Mouse (Mus musculus) intestine, embryonic 14.5 days (tissue): ENCODE data around the gene Epm2aip1. TPM values are rescaled to one million over a fixed set of nuclear protein-coding genes. Genes with fewer than 3 reads are reported as not detected.

Experiments
- ATAC-seq: fragments of 200-750 bp; cut with Nextera tagmentation; replicated peaks from 2 replicates; pipeline ENCODE4 v1.8.0; 2017; ENCODE audit warnings: low read depth, moderate number of reproducible peaks, moderate TSS enrichment, moderate library complexity; ENCODE audit not compliant: low FRiP score, low TSS enrichment
- DNase-seq: peaks from one replicate; pipeline ENCODE4 v3.0.0-alpha.2; 2018; ENCODE audit warnings: low spot score
- H3K27ac ChIP-seq: fragments of 300-500 bp; sonication (generic); 2 replicates; pipeline ENCODE4 v1.5.1; 2014; ENCODE audit warnings: low read depth, mild to moderate bottlenecking, control low read depth
- H3K27me3 ChIP-seq: fragments of 300-500 bp; sonication (generic); replicated peaks from 2 replicates; pipeline ENCODE4 v1.6.1; 2014; ENCODE audit warnings: low read length, control low read depth; ENCODE audit not compliant: control insufficient read depth, insufficient read depth
- H3K36me3 ChIP-seq: fragments of 300-500 bp; sonication (generic); 2 replicates; pipeline ENCODE4 v1.6.1; 2014; ENCODE audit warnings: low read length, control low read depth; ENCODE audit not compliant: control insufficient read depth, insufficient read depth
- H3K4me1 ChIP-seq: fragments of 300-500 bp; sonication (generic); replicated peaks from 2 replicates; pipeline ENCODE4 v1.6.1; 2014; ENCODE audit warnings: low read length, control low read depth, mixed read lengths; ENCODE audit not compliant: control insufficient read depth, insufficient read depth
- H3K4me2 ChIP-seq: fragments of 300-500 bp; sonication (generic); 2 replicates; pipeline ENCODE4 v1.6.1; 2014; ENCODE audit warnings: low read length
- H3K4me3 ChIP-seq: fragments of 300-500 bp; sonication (generic); 2 replicates; pipeline ENCODE4 v1.5.1; 2014; ENCODE audit warnings: low read depth, low read length, control low read depth, mixed read lengths
- H3K9ac ChIP-seq: fragments of 300-500 bp; sonication (generic); 2 replicates; pipeline ENCODE4 v1.6.1; 2014; ENCODE audit warnings: mild to moderate bottlenecking, low read length
- H3K9me3 ChIP-seq: fragments of 300-500 bp; sonication (generic); 2 replicates; pipeline ENCODE4 v1.6.1; 2016; ENCODE audit warnings: low read length, control low read depth; ENCODE audit not compliant: control insufficient read depth
- WGBS: fragments of 180-500 bp; shearing (Covaris S2); extraction: QIAGEN DNeasy Blood & Tissue Kit; methylation state at CpG from one replicate; pipeline ENCODE4 v1.1.7; 2014; 5-methylcytosine and 5-hydroxymethylcytosine counted together
- polyA plus RNA-seq: library from polyadenylated mRNA; unstranded; fragments of >200 nt; fragmentation: Nextera tagmentation; extraction: Ambion mirVana; gene quantifications from 2 replicates; pipeline ENCODE4 v1.2.1, GENCODE M21; 2014

Epm2aip1 gene
- polyA plus RNA-seq, 1 experiment from 2014 or later = 35.7 TPM

DNA sequence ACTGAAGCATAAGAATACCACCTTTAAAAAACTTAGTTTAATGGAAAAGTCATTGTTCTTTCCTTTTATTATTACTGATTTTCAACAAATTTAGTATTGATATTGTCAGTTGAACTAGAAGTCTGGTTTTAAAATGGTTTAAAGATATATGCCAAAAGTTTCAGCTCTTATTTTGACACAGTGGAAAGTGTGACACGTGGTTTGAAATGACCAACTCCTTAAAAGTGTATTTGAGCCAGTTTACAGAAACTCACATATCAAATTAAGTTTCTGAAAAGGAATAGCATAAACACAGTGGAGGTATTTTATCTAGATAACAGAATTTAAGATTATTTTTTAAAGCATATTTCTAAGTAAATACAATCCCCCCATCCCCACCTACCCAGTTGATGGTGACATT is 2.2 kb downstream of the Epm2aip1 start:
- Histone ChIP-seq H3K9me3 (no peaks in the 10 kb centered on the region), H3K36me3 (peaks cover 53% of the 10 kb centered on the region), H3K4me3 (peak overlapping the region; percentile 98), H3K4me2 (peak overlapping the region; percentile 82), H3K27me3 (no peaks in the 10 kb centered on the region), H3K27ac (no peak overlapping the region), H3K9ac (no peak overlapping the region), H3K4me1 (peaks cover 35% of the 10 kb centered on the region)
- ATAC-seq = no peak
- WGBS = 86% methylated on average over 1 of the region's 1 CpGs
- DNase-seq = no peak

- Histone ChIP-seq H3K9me3 (no peaks in the 10 kb centered on the region), H3K4me2 (peak overlapping the region; percentile 82), H3K36me3 (peaks cover 62% of the 10 kb centered on the region), H3K4me1 (peaks cover 35% of the 10 kb centered on the region), H3K27ac (no peak overlapping the region), H3K4me3 (peak overlapping the region; percentile 98), H3K27me3 (no peaks in the 10 kb centered on the region), H3K9ac (no peak overlapping the region)
- no peak for DNase-seq
- no peak for ATAC-seq
- 37% methylated on average over 1 of the region's 1 CpGs for whole genome bisulfite sequencing
Observed at GRCm38 (mm10) chr9:111275156-111275555, 3.4 kb downstream of the Epm2aip1 start.

- Histone ChIP-seq H3K36me3 (no peaks in the 10 kb centered on the region), H3K4me2 (no peak overlapping the region), H3K9me3 (no peaks in the 10 kb centered on the region), H3K27ac (no peak overlapping the region), H3K9ac (no peak overlapping the region), H3K27me3 (no peaks in the 10 kb centered on the region), H3K4me3 (no peak overlapping the region), H3K4me1 (peaks cover 9% of the 10 kb centered on the region; the same call in 1 of the 2 replicates)
- ATAC-seq (no peak), DNase-seq (no peak)
- WGBS = 55% methylated on average over 3 of the region's 3 CpGs
Observed at GRCm38 (mm10) chr9:111285061-111285460, 13.3 kb downstream of the Epm2aip1 start.

GRCm38 (mm10) chr9:111285676-111286075 is 13.9 kb downstream of the Epm2aip1 start:
- WGBS = 19% methylated on average over 5 of the region's 5 CpGs
- H3K4me1 ChIP-seq = peaks cover 9% of the 10 kb centered on the region; the same call in 1 of the 2 replicates

DNA sequence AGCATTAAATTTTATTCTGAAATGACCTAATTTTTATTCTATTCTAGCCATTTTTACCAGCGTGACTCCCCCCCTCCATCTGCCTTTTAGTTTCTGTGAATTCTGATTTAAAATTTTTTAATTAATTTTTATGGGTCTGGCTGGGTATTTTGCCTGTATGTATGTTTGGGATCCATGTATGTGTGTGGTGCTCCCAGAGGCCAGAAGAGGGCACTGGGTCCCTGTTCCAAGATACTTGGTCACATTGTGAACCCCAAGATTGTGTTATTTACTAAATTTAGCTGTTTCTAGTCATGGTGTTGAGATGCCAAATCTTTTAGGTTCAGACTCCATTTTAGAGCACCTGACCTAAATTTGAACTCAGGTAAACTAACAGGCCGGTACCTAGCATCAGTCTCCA is 14.7 kb downstream of the Epm2aip1 start:
- Histone ChIP-seq H3K27ac (no peak overlapping the region), H3K4me1 (peaks cover 9% of the 10 kb centered on the region; the same call in 1 of the 2 replicates), H3K4me3 (no peak overlapping the region), H3K9ac (no peak overlapping the region), H3K27me3 (no peaks in the 10 kb centered on the region), H3K9me3 (no peaks in the 10 kb centered on the region), H3K4me2 (no peak overlapping the region), H3K36me3 (no peaks in the 10 kb centered on the region)
- no peak for DNase-seq
- ATAC-seq = no peak
- 84% methylated on average over 2 of the region's 2 CpGs for WGBS

More at GRCm38 (mm10) chr9:111285676-111286075, 13.9 kb downstream of the Epm2aip1 start:
- DNase-seq (no peak), ATAC-seq (no peak)
- Histone ChIP-seq H3K9me3 (no peaks in the 10 kb centered on the region), H3K27me3 (no peaks in the 10 kb centered on the region), H3K27ac (no peak overlapping the region), H3K36me3 (no peaks in the 10 kb centered on the region), H3K4me3 (no peak overlapping the region), H3K4me2 (no peak overlapping the region), H3K9ac (no peak overlapping the region)

DNA sequence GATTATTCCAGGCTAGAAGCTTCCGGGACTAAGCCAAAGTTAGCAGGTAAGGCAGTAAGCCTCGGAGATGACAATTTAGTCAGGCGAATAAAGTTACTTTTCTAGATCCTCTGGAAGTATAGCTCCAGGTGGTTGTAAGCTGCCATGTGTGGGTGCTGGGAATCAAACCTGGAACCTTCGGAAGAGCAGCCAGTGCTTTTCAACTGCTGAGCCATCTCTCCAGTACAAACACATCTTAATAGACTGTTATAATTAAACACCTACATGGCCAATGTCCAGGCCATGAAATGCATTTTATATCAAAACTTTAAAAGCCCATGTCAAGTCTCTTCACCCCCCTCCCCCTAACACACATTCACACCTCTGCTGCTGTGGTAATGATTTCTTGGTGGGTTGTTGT is 16.2 kb downstream of the Epm2aip1 start:
- ATAC-seq (no peak), DNase-seq (no peak)
- no peaks in the 10 kb centered on the region for H3K36me3 ChIP-seq
- 95% methylated on average over 4 of the region's 4 CpGs for WGBS
- peaks cover 9% of the 10 kb centered on the region; the same call in 1 of the 2 replicates for H3K4me1 ChIP-seq
- no peaks in the 10 kb centered on the region for H3K9me3 ChIP-seq
- no peak overlapping the region for H3K4me3 ChIP-seq
- no peak overlapping the region for H3K9ac ChIP-seq
- no peak overlapping the region for H3K4me2 ChIP-seq
- H3K27ac ChIP-seq = no peak overlapping the region
- no peaks in the 10 kb centered on the region for H3K27me3 ChIP-seq

DNA sequence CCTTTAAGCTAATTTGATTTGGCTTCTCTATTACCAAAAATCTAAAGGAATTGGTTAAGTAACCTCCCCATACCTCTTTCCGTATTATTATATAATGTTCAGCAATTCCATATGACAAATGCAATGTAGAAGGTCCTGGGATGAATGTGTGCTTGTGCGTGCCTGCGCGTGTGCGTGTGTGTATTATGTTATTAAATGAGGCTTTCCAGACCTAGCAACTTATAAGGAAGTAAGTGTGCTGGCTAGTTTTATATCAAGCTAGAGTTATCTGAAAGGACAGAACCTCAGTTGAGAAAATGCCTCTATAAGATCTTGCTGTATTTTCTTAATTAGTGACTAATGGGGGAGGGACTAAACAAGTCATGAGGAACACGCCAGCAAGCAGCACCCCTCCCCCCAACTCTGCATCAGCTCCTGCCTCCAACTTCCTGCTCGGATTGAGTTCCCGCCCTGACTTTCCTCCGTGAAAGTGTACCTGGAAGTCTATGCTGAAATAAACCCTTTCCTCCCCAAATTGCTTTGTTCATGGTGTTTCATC is 17.6 kb downstream of the Epm2aip1 start:
- H3K9ac ChIP-seq = no peak overlapping the region
- no peaks in the 10 kb centered on the region for H3K36me3 ChIP-seq
- DNase-seq (peak; percentile 61), ATAC-seq (peak; percentile 65)
- H3K27me3 ChIP-seq = no peaks in the 10 kb centered on the region
- H3K4me1 ChIP-seq = peaks cover 9% of the 10 kb centered on the region; the same call in 1 of the 2 replicates
- H3K4me2 ChIP-seq = peak overlapping the region; percentile 27
- 0 out of 2 replicates have a peak overlapping the region, but pooled peaks have one; percentile 0 for H3K4me3 ChIP-seq
- no peaks in the 10 kb centered on the region for H3K9me3 ChIP-seq
- WGBS = 40% methylated on average over 9 of the region's 9 CpGs
- H3K27ac ChIP-seq = no peak overlapping the region; the same call in 1 of the 2 replicates

GRCm38 (mm10) chr9:111289832-111290339 is 18.2 kb downstream of the Epm2aip1 start:
- WGBS = 13% methylated on average over 21 of the region's 21 CpGs
- ATAC-seq (peak; percentile 86), DNase-seq (peak; percentile 100)
- H3K4me1 ChIP-seq = peaks cover 9% of the 10 kb centered on the region; the same call in 1 of the 2 replicates
- 0 out of 2 replicates have a peak overlapping the region, but pooled peaks have one; percentile 0 for H3K4me3 ChIP-seq
- H3K9me3 ChIP-seq = no peaks in the 10 kb centered on the region
- no peak overlapping the region; the same call in 1 of the 2 replicates for H3K27ac ChIP-seq
- peak overlapping the region; percentile 27 for H3K4me2 ChIP-seq
- H3K27me3 ChIP-seq = no peaks in the 10 kb centered on the region
- no peaks in the 10 kb centered on the region for H3K36me3 ChIP-seq
- no peak overlapping the region for H3K9ac ChIP-seq
